Mouse (Mus musculus): Measurements from ENCODE around the gene Gm17324.

The Gm17324 gene

DNA sequence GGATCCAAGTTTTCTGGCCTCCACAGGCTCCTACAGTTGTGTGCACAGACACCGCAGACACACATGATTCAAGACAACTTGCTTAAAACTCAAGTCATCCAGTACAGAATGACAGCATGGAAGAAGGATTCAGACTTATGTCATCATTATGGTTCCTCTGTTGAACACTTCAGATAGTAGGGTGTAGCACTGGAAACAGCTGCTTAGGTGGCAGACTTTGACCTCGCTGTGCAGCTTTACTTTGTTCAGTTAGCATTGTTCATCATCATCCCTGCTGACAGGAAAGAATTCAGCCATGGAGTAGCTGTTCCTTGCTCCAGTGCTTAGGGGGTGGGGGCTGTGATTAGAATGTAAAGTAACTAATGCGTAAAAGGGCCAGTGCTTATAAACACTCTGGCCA is 17.1 kb upstream of the Gm17324 start:
- no peak for DNase-seq (ENCODE audit: inconsistent ontology term)

- DNase-seq (ENCODE audit: inconsistent ontology term): no peak
Measured at GRCm38 (mm10) chr9:78463337-78463736, 14.8 kb upstream of the Gm17324 start.

DNA sequence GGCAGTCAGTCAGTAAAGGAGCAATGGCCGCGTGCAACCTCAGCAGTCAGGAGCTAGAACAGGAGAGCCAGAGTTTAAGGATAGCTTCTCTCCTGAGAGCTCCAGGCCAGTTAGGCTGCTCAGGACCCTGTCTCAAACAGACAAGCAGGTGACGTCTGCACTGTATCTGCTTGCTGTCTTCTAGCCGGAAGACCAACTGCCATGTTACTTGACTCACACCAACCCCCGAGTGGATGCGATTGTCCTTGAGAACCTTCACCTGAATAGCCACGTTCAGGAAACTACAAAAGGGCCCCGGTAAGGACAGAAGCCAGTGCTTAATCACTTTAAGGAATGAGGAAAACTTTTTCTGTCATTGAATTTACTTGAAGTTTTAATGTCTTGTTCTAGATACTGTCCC is 8.4 kb upstream of the Gm17324 start:
- no peak for DNase-seq (ENCODE audit: inconsistent ontology term)

- no peak for DNase-seq (ENCODE audit: inconsistent ontology term)
Measured at GRCm38 (mm10) chr9:78451382-78451781, 2.8 kb upstream of the Gm17324 start.

GRCm38 (mm10) chr9:78450404-78450803 is 1.8 kb upstream of the Gm17324 start:
- no peak for DNase-seq (ENCODE audit: inconsistent ontology term)

DNA sequence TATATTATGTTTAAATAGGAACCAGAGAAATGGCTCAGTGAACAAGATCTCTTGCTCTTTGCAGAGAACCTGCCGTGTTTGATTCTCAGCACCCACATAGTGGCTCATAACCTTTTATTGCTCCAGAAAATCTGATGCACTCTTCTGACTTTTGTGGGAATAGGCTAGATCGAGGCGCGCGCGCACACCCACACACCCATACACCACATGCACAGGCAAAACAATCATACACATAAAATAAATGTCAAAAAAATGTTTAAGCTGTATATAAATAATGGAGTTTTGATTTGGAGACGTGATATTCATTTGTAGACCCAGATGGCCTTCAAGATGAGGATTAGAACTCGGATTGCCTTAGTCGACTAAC is 997 bp downstream of the Gm17324 start:
- DNase-seq (ENCODE audit: inconsistent ontology term): no peak

DNA sequence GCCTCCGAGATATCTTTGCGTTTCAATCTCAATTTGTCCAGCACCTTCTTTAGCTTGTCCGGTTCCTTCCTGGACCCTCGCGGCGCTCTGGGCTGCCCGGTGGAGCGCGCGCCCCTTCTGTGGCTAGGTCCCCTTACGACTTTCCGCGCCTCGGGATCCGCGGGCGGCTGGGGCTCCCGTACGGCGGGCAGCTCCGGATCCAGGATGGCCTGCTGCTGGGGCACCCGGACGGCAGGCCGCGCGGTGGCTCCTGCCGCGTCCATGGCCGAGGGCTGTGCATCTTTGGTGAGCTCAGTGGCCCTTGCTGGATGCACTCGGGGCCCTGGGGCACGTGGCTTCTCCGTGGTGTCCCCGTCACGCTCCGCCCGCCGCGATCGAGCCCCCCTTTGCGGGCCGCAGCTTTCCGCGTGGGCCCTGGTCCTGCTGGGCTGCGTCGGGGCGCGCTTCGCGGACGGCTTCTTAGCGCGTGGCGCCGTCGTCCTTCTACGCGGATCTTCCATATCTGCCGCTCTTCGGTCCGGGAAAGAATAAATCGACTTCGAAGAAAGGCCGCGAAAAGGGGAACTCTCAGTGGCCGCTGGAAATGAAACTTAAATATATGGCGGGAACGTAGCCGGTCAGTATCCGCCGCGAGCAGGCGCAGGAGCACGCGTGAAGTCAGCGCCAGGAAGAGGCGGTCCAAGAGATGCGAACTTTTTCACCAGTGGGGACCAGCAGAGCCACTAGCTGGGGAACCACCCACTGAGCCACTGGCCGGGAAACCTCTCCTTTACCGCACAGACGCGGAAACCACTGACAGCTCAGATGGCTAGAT is 5.8 kb downstream of the Gm17324 start, which contains the start of gene Cgas:
Gene Cgas, minus strand, starts transcription at position 659 of the 814 bp plus-strand sequence.
- DNase-seq (ENCODE audit: inconsistent ontology term): peak; percentile 56

- DNase-seq (ENCODE audit: inconsistent ontology term): no peak
Measured at GRCm38 (mm10) chr9:78442237-78442578, 6.4 kb downstream of the Gm17324 start.

DNA sequence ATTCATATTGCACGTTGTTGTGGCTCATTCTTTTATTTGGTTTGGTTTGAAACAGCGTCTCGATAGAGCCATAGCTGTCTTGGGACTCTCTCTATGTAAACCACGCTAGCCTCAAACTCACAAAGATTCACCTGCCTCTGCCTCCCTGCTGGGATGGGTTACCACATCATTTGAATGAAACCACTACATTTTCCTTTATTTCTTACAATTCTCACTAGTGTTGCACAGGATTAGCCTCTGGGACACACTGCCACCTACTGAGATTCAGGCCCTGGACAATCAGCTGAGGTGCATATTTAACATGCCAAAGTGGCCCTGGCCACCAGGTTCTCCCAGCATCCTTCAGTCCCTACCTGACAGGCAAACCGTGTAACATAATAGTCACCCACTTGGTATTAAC is 9.2 kb downstream of the Gm17324 start:
- no peak for DNase-seq (ENCODE audit: inconsistent ontology term)

GRCm38 (mm10) chr9:78432471-78432870 is 16.1 kb downstream of the Gm17324 start:
- no peak for DNase-seq (ENCODE audit: inconsistent ontology term)

DNA sequence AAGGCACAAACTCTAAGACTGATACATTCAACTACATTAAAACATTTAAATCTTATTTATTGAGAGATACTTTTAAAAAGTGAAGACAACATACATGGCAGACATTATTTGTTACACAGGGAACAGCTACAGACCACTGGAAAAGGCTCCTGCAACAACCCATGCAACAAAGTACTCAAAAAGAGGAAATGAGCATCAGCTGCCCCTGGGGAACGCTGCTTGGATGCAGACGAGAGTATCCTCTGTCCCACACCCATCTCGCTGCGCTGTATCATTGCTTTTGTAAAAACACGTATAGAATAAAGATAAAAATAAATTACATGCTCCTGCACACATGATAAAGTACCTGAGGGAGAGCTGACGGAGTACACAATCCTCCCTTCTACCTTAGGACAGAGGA is 18.1 kb downstream of the Gm17324 start:
- no peak for DNase-seq (ENCODE audit: inconsistent ontology term)

DNA sequence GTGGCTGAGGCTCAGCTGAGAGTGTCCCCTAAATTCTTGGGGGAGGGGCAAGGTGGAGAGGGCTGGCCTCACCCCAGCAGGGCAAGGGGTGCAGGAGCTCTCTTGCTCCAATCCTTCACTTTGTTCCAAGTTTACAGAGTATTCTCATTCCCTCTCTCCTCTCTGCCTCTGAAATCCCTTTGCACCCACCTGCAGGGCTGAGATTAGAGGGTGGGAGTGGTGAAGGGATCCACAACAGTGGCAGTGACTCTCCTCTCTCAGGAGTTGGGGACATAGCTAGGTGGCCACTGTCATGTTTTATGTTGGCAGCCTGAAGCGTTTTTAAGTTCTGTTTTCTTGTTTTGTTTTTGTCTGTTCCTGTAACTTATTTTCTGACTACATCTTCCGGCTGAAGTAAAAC is 19.0 kb downstream of the Gm17324 start:
- no peak for DNase-seq (ENCODE audit: inconsistent ontology term)

GRCm38 (mm10) chr9:78428870-78429432 is 19.6 kb downstream of the Gm17324 start:
- DNase-seq (ENCODE audit: inconsistent ontology term): no peak

- DNase-seq (ENCODE audit: inconsistent ontology term): no peak
Measured at GRCm38 (mm10) chr9:78428185-78428584, 20.4 kb downstream of the Gm17324 start.

GRCm38 (mm10) chr9:78427362-78427781 is 21.2 kb downstream of the Gm17324 start:
- DNase-seq (ENCODE audit: inconsistent ontology term): peak; percentile 7

GRCm38 (mm10) chr9:78401596-78401995 is 47.0 kb downstream of the Gm17324 start:
- no peak for DNase-seq (ENCODE audit: inconsistent ontology term)

- DNase-seq (ENCODE audit: inconsistent ontology term): no peak
Measured at GRCm38 (mm10) chr9:78400570-78400969, 48.0 kb downstream of the Gm17324 start.

All from Muller cell, postnatal 12 days (primary cell).